Mouse (Mus musculus) yolk sac, embryonic 10.5 days (tissue): ENCODE data around the gene Scgb1b19.
"Not testable (repeated sequence)": the region's sequence is repeated elsewhere in the genome, so short reads cannot be mapped to it uniquely, and the experiment has no call there.

Experiments
- DNase-seq: peaks from one replicate; pipeline ENCODE4 v3.0.0-alpha.2; 2017; ENCODE audit warnings: low spot score

Scgb1b19 gene

GRCm38 (mm10) chr7:33286991-33287390 lies at the start of gene Scgb1b19:
Gene Scgb1b19 (plus strand): TSS chr7:33287291.
- DNase-seq: not testable (repeated sequence)

- not testable (repeated sequence) for DNase-seq
Observed at GRCm38 (mm10) chr7:33280238-33280637, 6.9 kb upstream of the Scgb1b19 start, which contains the start of gene Scgb2b19. Gene Scgb2b19 (minus strand): TSS chr7:33280338.
